Mouse (Mus musculus): ENCODE data around the gene Snrpd2. TPM values are rescaled to one million over a fixed set of nuclear protein-coding genes. Genes with fewer than 3 reads are reported as not detected.
"Not testable (repeated sequence)": the region's sequence is repeated elsewhere in the genome, so short reads cannot be mapped to it uniquely, and the experiment has no call there.

Snrpd2 gene
- polyA plus RNA-seq, 1 experiment from 2014 or later: 143 TPM

DNA sequence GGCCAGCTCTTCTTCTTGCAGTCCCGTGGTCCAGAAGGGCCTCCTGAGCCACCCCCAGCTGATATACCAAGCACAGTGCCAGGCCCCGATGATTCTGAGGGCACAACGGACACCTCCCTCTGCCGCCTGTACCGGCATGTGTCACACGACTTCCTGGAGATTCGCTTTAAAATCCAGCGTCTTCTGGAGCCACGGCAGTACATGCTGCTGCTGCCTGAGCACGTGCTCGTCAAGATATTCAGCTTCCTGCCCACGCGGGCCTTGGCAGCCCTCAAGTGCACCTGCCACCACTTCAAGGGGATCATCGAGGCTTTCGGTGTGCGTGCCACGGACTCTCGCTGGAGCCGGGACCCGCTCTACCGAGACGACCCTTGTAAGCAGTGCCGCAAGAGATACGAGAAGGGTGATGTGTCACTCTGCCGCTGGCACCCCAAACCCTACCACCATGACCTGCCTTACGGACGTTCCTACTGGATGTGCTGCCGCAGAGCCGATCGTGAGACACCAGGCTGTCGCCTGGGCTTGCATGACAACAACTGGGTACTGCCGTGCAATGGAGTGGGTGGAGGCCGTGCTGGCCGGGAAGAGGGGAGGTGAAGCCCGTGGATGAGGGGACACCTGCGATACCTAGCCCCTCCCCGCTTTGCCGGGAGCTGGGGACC, 12.7 kb upstream of the Snrpd2 start:
- ATAC-seq (ENCODE audit: low FRiP score) (no peak), DNase-seq (ENCODE audit: low spot score) (no peak)
- 94% methylated on average over 38 of the region's 38 CpGs for WGBS
- Histone ChIP-seq H3K4me3 (ENCODE audit: low read depth, low read length) (no peak overlapping the region), H3K9ac (ENCODE audit: low read depth, low read length) (no peak overlapping the region), H3K4me1 (replicated peaks; ENCODE audit: control insufficient read depth, insufficient read depth, low read length) (0 out of 2 replicates have a peak, but pooled peaks cover 2% of the 10 kb centered on the region), H3K9me3 (ENCODE audit: control insufficient read depth, low read length) (no peaks in the 10 kb centered on the region), H3K27me3 (ENCODE audit: control insufficient read depth, insufficient read depth, low read length) (no peaks in the 10 kb centered on the region), H3K4me2 (replicated peaks; ENCODE audit: low read depth, low read length) (no peak overlapping the region), H3K27ac (ENCODE audit: low read depth, low read length) (no peak overlapping the region), H3K36me3 (ENCODE audit: control insufficient read depth, insufficient read depth, low read length) (0 out of 2 replicates have a peak, but pooled peaks cover 3% of the 10 kb centered on the region)

- H3K4me2 ChIP-seq (replicated peaks; ENCODE audit: low read depth, low read length): no peak overlapping the region
- H3K4me3 ChIP-seq (ENCODE audit: low read depth, low read length): no peak overlapping the region
- no peak for ATAC-seq (ENCODE audit: low FRiP score)
- no peaks in the 10 kb centered on the region for H3K9me3 ChIP-seq (ENCODE audit: control insufficient read depth, low read length)
- WGBS: 47% methylated on average over 5 of the region's 5 CpGs
- DNase-seq (ENCODE audit: low spot score): peak; percentile 65
- 0 out of 2 replicates have a peak, but pooled peaks cover 3% of the 10 kb centered on the region for H3K36me3 ChIP-seq (ENCODE audit: control insufficient read depth, insufficient read depth, low read length)
- no peak overlapping the region for H3K9ac ChIP-seq (ENCODE audit: low read depth, low read length)
- H3K27me3 ChIP-seq (ENCODE audit: control insufficient read depth, insufficient read depth, low read length): no peaks in the 10 kb centered on the region
- no peaks in the 10 kb centered on the region for H3K4me1 ChIP-seq (replicated peaks; ENCODE audit: control insufficient read depth, insufficient read depth, low read length)
- no peak overlapping the region for H3K27ac ChIP-seq (ENCODE audit: low read depth, low read length)
Measured at GRCm38 (mm10) chr7:19137380-19137779, 12.1 kb upstream of the Snrpd2 start.

GRCm38 (mm10) chr7:19146793-19147192, 2.7 kb upstream of the Snrpd2 start:
- Histone ChIP-seq H3K4me1 (replicated peaks; ENCODE audit: control insufficient read depth, insufficient read depth, low read length) (peaks cover 6% of the 10 kb centered on the region; the same call in 1 of the 2 replicates), H3K9me3 (ENCODE audit: control insufficient read depth, low read length) (no peaks in the 10 kb centered on the region), H3K27me3 (ENCODE audit: control insufficient read depth, insufficient read depth, low read length) (no peaks in the 10 kb centered on the region), H3K4me3 (ENCODE audit: low read depth, low read length) (no peak overlapping the region), H3K27ac (ENCODE audit: low read depth, low read length) (no peak overlapping the region), H3K36me3 (ENCODE audit: control insufficient read depth, insufficient read depth, low read length) (no peaks in the 10 kb centered on the region), H3K9ac (ENCODE audit: low read depth, low read length) (no peak overlapping the region), H3K4me2 (replicated peaks; ENCODE audit: low read depth, low read length) (no peak overlapping the region)
- no peak for DNase-seq (ENCODE audit: low spot score)
- 85% methylated on average over 10 of the region's 10 CpGs for WGBS
- no peak for ATAC-seq (ENCODE audit: low FRiP score)

- Histone ChIP-seq H3K27me3 (ENCODE audit: control insufficient read depth, insufficient read depth, low read length) (no peaks in the 10 kb centered on the region), H3K4me2 (replicated peaks; ENCODE audit: low read depth, low read length) (peak overlapping the region; percentile 84; the same call in 1 of the 2 replicates), H3K27ac (ENCODE audit: low read depth, low read length) (no peak overlapping the region), H3K4me1 (replicated peaks; ENCODE audit: control insufficient read depth, insufficient read depth, low read length) (peaks cover 6% of the 10 kb centered on the region; the same call in 1 of the 2 replicates), H3K9ac (ENCODE audit: low read depth, low read length) (no peak overlapping the region), H3K4me3 (ENCODE audit: low read depth, low read length) (no peak overlapping the region), H3K36me3 (ENCODE audit: control insufficient read depth, insufficient read depth, low read length) (no peaks in the 10 kb centered on the region), H3K9me3 (ENCODE audit: control insufficient read depth, low read length) (no peaks in the 10 kb centered on the region)
- ATAC-seq (ENCODE audit: low FRiP score) (no peak), DNase-seq (ENCODE audit: low spot score) (peak; percentile 13)
- WGBS: 52% methylated on average over 6 of the region's 6 CpGs
Measured at GRCm38 (mm10) chr7:19147497-19148045, 2.0 kb upstream of the Snrpd2 start.

- 18% methylated on average over 20 of the region's 20 CpGs for WGBS
- peak overlapping the region; percentile 75 for H3K4me3 ChIP-seq (ENCODE audit: low read depth, low read length)
- H3K4me1 ChIP-seq (replicated peaks; ENCODE audit: control insufficient read depth, insufficient read depth, low read length): peaks cover 6% of the 10 kb centered on the region; the same call in 1 of the 2 replicates
- no peaks in the 10 kb centered on the region for H3K36me3 ChIP-seq (ENCODE audit: control insufficient read depth, insufficient read depth, low read length)
- DNase-seq (ENCODE audit: low spot score) (no peak), ATAC-seq (ENCODE audit: low FRiP score) (no peak)
- H3K4me2 ChIP-seq (replicated peaks; ENCODE audit: low read depth, low read length): peak overlapping the region; percentile 84
- H3K27me3 ChIP-seq (ENCODE audit: control insufficient read depth, insufficient read depth, low read length): no peaks in the 10 kb centered on the region
- no peaks in the 10 kb centered on the region for H3K9me3 ChIP-seq (ENCODE audit: control insufficient read depth, low read length)
- peak overlapping the region; percentile 68 for H3K9ac ChIP-seq (ENCODE audit: low read depth, low read length)
- peak overlapping the region; percentile 61 for H3K27ac ChIP-seq (ENCODE audit: low read depth, low read length)
Measured at GRCm38 (mm10) chr7:19148180-19148874, 1.2 kb upstream of the Snrpd2 start.

GRCm38 (mm10) chr7:19148875-19149541, 514 bp upstream of the Snrpd2 start, which contains the start of gene Qpctl:
TSS of gene Qpctl (minus strand) at chr7:19149291.
- ATAC-seq (ENCODE audit: low FRiP score): peak; percentile 98
- no peaks in the 10 kb centered on the region for H3K36me3 ChIP-seq (ENCODE audit: control insufficient read depth, insufficient read depth, low read length)
- peak within 1 kb of the TSS; percentile 75 for H3K9ac ChIP-seq (ENCODE audit: low read depth, low read length)
- DNase-seq (ENCODE audit: low spot score): peak; percentile 97
- H3K4me1 ChIP-seq (replicated peaks; ENCODE audit: control insufficient read depth, insufficient read depth, low read length): peaks cover 6% of the 10 kb centered on the region; the same call in 1 of the 2 replicates
- H3K4me3 ChIP-seq (ENCODE audit: low read depth, low read length): peak within 1 kb of the TSS; percentile 75
- H3K9me3 ChIP-seq (ENCODE audit: control insufficient read depth, low read length): no peaks in the 10 kb centered on the region
- peak within 1 kb of the TSS; percentile 84 for H3K4me2 ChIP-seq (replicated peaks; ENCODE audit: low read depth, low read length)
- under 1% methylated on average over 43 of the region's 43 CpGs for WGBS
- H3K27ac ChIP-seq (ENCODE audit: low read depth, low read length): peak within 1 kb of the TSS; percentile 61
- no peaks in the 10 kb centered on the region for H3K27me3 ChIP-seq (ENCODE audit: control insufficient read depth, insufficient read depth, low read length)

- ATAC-seq (ENCODE audit: low FRiP score); H3K9me3 ChIP-seq (ENCODE audit: control insufficient read depth, low read length); H3K27ac ChIP-seq (ENCODE audit: low read depth, low read length); H3K9ac ChIP-seq (ENCODE audit: low read depth, low read length); H3K27me3 ChIP-seq (ENCODE audit: control insufficient read depth, insufficient read depth, low read length); H3K4me1 ChIP-seq (replicated peaks; ENCODE audit: control insufficient read depth, insufficient read depth, low read length); H3K4me3 ChIP-seq (ENCODE audit: low read depth, low read length); DNase-seq (ENCODE audit: low spot score); H3K36me3 ChIP-seq (ENCODE audit: control insufficient read depth, insufficient read depth, low read length); H3K4me2 ChIP-seq (replicated peaks; ENCODE audit: low read depth, low read length): not testable (repeated sequence)
- WGBS: 90% methylated on average over 10 of the region's 10 CpGs
Measured at GRCm38 (mm10) chr7:19151121-19151520, 1.6 kb downstream of the Snrpd2 start.

GRCm38 (mm10) chr7:19154796-19155195, 5.3 kb downstream of the Snrpd2 start:
- Histone ChIP-seq H3K4me3 (ENCODE audit: low read depth, low read length) (no peak overlapping the region), H3K4me1 (replicated peaks; ENCODE audit: control insufficient read depth, insufficient read depth, low read length) (peaks cover 2% of the 10 kb centered on the region; the same call in 1 of the 2 replicates), H3K27ac (ENCODE audit: low read depth, low read length) (no peak overlapping the region), H3K4me2 (replicated peaks; ENCODE audit: low read depth, low read length) (no peak overlapping the region), H3K9ac (ENCODE audit: low read depth, low read length) (no peak overlapping the region), H3K9me3 (ENCODE audit: control insufficient read depth, low read length) (no peaks in the 10 kb centered on the region), H3K36me3 (ENCODE audit: control insufficient read depth, insufficient read depth, low read length) (no peaks in the 10 kb centered on the region), H3K27me3 (ENCODE audit: control insufficient read depth, insufficient read depth, low read length) (peaks cover 8% of the 10 kb centered on the region)
- no peak for ATAC-seq (ENCODE audit: low FRiP score)
- WGBS: 88% methylated on average over 8 of the region's 8 CpGs
- no peak for DNase-seq (ENCODE audit: low spot score)
